Mouse (Mus musculus) intestine, postnatal 0 days (tissue): ENCODE results near the gene 1700069L16Rik. TPM values are rescaled to one million over a fixed set of nuclear protein-coding genes. Genes with fewer than 3 reads are reported as not detected.

Experiments
- ATAC-seq: fragments of 200-750 bp; cut with Nextera tagmentation; 2 replicates; pipeline ENCODE4 v1.8.0; 2017; ENCODE audit warnings: mild to moderate bottlenecking, moderate TSS enrichment, moderate library complexity
- H3K27ac ChIP-seq: fragments of 300-500 bp; sonication (generic); 2 replicates; pipeline ENCODE4 v1.5.1; 2014; ENCODE audit warnings: mild to moderate bottlenecking, low read depth, low read length, moderate library complexity
- H3K27me3 ChIP-seq: fragments of 300-500 bp; sonication (generic); replicated peaks from 2 replicates; pipeline ENCODE4 v1.6.1; 2014; ENCODE audit warnings: low read length, mixed read lengths; ENCODE audit not compliant: control insufficient read depth, insufficient read depth
- H3K36me3 ChIP-seq: fragments of 300-500 bp; sonication (generic); 2 replicates; pipeline ENCODE4 v1.6.1; 2014; ENCODE audit warnings: mild to moderate bottlenecking, moderate library complexity; ENCODE audit not compliant: control insufficient read depth, insufficient read depth
- H3K4me1 ChIP-seq: fragments of 300-500 bp; sonication (generic); replicated peaks from 2 replicates; pipeline ENCODE4 v1.6.1; 2014; ENCODE audit warnings: antibody characterized with exemption, low read length, mixed read lengths; ENCODE audit not compliant: control insufficient read depth, insufficient read depth
- H3K4me2 ChIP-seq: fragments of 300-500 bp; sonication (generic); replicated peaks from 2 replicates; pipeline ENCODE4 v1.6.1; 2014; ENCODE audit warnings: low read depth, mild to moderate bottlenecking, moderate library complexity
- H3K4me3 ChIP-seq: fragments of 300-500 bp; sonication (generic); 2 replicates; pipeline ENCODE4 v1.5.1; 2014; ENCODE audit warnings: low read depth, low read length
- H3K9ac ChIP-seq: fragments of 300-500 bp; sonication (generic); 2 replicates; pipeline ENCODE4 v1.6.1; 2014; ENCODE audit warnings: mild to moderate bottlenecking, low read depth, low read length
- H3K9me3 ChIP-seq: fragments of 300-500 bp; sonication (generic); 2 replicates; pipeline ENCODE4 v1.6.1; 2016; ENCODE audit warnings: mixed run types; ENCODE audit not compliant: control insufficient read depth
- CTCF ChIP-seq: sonication (generic); IDR thresholded peaks from 2 replicates; pipeline ENCODE4 v1.5.1; 2016; ENCODE audit warnings: low read depth, mild to moderate bottlenecking, control low read depth, antibody characterized with exemption, moderate library complexity
- WGBS: fragments of 180-500 bp; shearing (Covaris S2); extraction: QIAGEN DNeasy Blood & Tissue Kit; methylation state at CpG from one replicate; pipeline ENCODE4 v1.1.7; 2014; 5-methylcytosine and 5-hydroxymethylcytosine counted together
- polyA plus RNA-seq: library from polyadenylated mRNA; unstranded; fragments of >200 nt; fragmentation: Nextera tagmentation; extraction: Ambion mirVana; gene quantifications from 2 replicates; pipeline ENCODE4 v1.2.1, GENCODE M21; 2015

1700069L16Rik gene
- polyA plus RNA-seq, result not detected in 2 replicates

- H3K9me3 ChIP-seq, result no peaks in the 10 kb centered on the region
- no peaks in the 10 kb centered on the region for H3K4me1 ChIP-seq
- 3% methylated on average over 15 of the region's 15 CpGs for WGBS
- H3K27ac ChIP-seq, result no peak within 1 kb of the TSS
- ATAC-seq, result 0 out of 2 replicates have a peak, but pooled peaks have one; percentile 38
- H3K4me3 ChIP-seq, result no peak within 1 kb of the TSS
- H3K4me2 ChIP-seq, result no peak within 1 kb of the TSS
- TF ChIP-seq CTCF, result peak; percentile 89
- no peaks in the 10 kb centered on the region for H3K27me3 ChIP-seq
- H3K9ac ChIP-seq, result no peak within 1 kb of the TSS
- no peaks in the 10 kb centered on the region for H3K36me3 ChIP-seq
Measured at GRCm38 (mm10) chr5:113724446-113724845, at the start of gene 1700069L16Rik. Gene 1700069L16Rik, minus strand, starts transcription at chr5:113724772.

GRCm38 (mm10) chr5:113773664-113774063 lies 49.1 kb upstream of the 1700069L16Rik start:
- peak; percentile 98 for TF ChIP-seq CTCF
- 1% methylated on average over 7 of the region's 7 CpGs for WGBS
- no peak overlapping the region for H3K9ac ChIP-seq
- H3K4me3 ChIP-seq, result peak overlapping the region; percentile 99
- peak overlapping the region; percentile 92 for H3K4me2 ChIP-seq
- peaks cover 31% of the 10 kb centered on the region for H3K36me3 ChIP-seq
- H3K27ac ChIP-seq, result no peak overlapping the region
- peak; percentile 13; the same call in 1 of the 2 replicates for ATAC-seq
- no peaks in the 10 kb centered on the region for H3K27me3 ChIP-seq
- no peaks in the 10 kb centered on the region for H3K9me3 ChIP-seq
- H3K4me1 ChIP-seq, result 0 out of 2 replicates have a peak, but pooled peaks cover 4% of the 10 kb centered on the region

GRCm38 (mm10) chr5:113772905-113773519 lies 48.4 kb upstream of the 1700069L16Rik start:
- Histone ChIP-seq H3K4me2 (peak overlapping the region; percentile 92), H3K4me1 (0 out of 2 replicates have a peak, but pooled peaks cover 4% of the 10 kb centered on the region), H3K9ac (peak overlapping the region; percentile 56), H3K27me3 (no peaks in the 10 kb centered on the region), H3K27ac (peak overlapping the region; percentile 94; the same call in 1 of the 2 replicates), H3K9me3 (no peaks in the 10 kb centered on the region), H3K4me3 (peak overlapping the region; percentile 99), H3K36me3 (peaks cover 34% of the 10 kb centered on the region)
- no peak for TF ChIP-seq CTCF
- ATAC-seq, result peak; percentile 27
- under 1% methylated on average over 33 of the region's 38 CpGs for WGBS

GRCm38 (mm10) chr5:113772450-113772895 lies 47.9 kb upstream of the 1700069L16Rik start, which contains the start of the genes Sart3 and Iscu:
Gene Sart3, minus strand, starts transcription at chr5:113772510.
Gene Iscu, plus strand, starts transcription at chr5:113772748.
- H3K27ac ChIP-seq, result peak within 1 kb of the TSS; percentile 94
- WGBS, result under 1% methylated on average over 49 of the region's 49 CpGs
- H3K27me3 ChIP-seq, result no peaks in the 10 kb centered on the region
- H3K4me2 ChIP-seq, result peak within 1 kb of the TSS; percentile 92
- ATAC-seq, result peak; percentile 85
- 0 out of 2 replicates have a peak, but pooled peaks cover 4% of the 10 kb centered on the region for H3K4me1 ChIP-seq
- peaks cover 40% of the 10 kb centered on the region for H3K36me3 ChIP-seq
- peak within 1 kb of the TSS; percentile 90 for H3K9ac ChIP-seq
- no peaks in the 10 kb centered on the region for H3K9me3 ChIP-seq
- no peak for TF ChIP-seq CTCF
- H3K4me3 ChIP-seq, result peak within 1 kb of the TSS; percentile 99

GRCm38 (mm10) chr5:113771213-113772162 lies 46.9 kb upstream of the 1700069L16Rik start:
- Histone ChIP-seq H3K4me1 (0 out of 2 replicates have a peak, but pooled peaks cover 4% of the 10 kb centered on the region), H3K27me3 (no peaks in the 10 kb centered on the region), H3K9me3 (no peaks in the 10 kb centered on the region), H3K4me2 (peak overlapping the region; percentile 92), H3K9ac (peak overlapping the region; percentile 90), H3K27ac (peak overlapping the region; percentile 94), H3K4me3 (peak overlapping the region; percentile 99), H3K36me3 (peaks cover 38% of the 10 kb centered on the region)
- WGBS, result under 1% methylated on average over 96 of the region's 97 CpGs
- no peak for TF ChIP-seq CTCF
- peak; percentile 77 for ATAC-seq

DNA sequence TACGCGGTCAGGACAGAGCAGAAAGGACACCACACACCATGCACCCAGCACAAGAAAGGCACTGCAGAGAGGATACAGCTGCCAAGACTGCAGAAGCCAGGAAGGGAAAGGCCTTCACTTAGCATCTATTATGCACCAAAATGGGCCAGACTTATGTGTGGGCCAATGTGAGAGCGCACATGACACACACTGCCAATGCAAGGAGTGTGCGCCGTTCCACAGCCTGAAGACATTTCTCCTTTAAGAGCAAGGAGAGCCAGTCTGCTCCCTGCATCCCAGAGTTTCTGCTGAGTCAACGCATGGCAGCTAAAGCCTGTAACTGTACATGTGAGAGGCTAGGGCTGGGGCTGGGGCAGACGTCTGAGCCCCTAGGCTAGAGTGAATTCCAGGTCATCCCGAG lies 44.2 kb upstream of the 1700069L16Rik start:
- H3K27me3 ChIP-seq, result no peaks in the 10 kb centered on the region
- 0 out of 2 replicates have a peak, but pooled peaks cover 4% of the 10 kb centered on the region for H3K4me1 ChIP-seq
- no peak overlapping the region for H3K9ac ChIP-seq
- H3K9me3 ChIP-seq, result no peaks in the 10 kb centered on the region
- H3K4me3 ChIP-seq, result no peak overlapping the region
- no peak for ATAC-seq
- peaks cover 26% of the 10 kb centered on the region; the same call in 1 of the 2 replicates for H3K36me3 ChIP-seq
- H3K27ac ChIP-seq, result no peak overlapping the region
- WGBS, result 89% methylated on average over 8 of the region's 8 CpGs
- no peak overlapping the region for H3K4me2 ChIP-seq
- TF ChIP-seq CTCF, result no peak
